Mouse (Mus musculus) testis, adult 2 months (tissue): Measurements from ENCODE around the gene Grm1. TPM values are rescaled to one million over a fixed set of nuclear protein-coding genes. Genes with fewer than 3 reads are reported as not detected.

Source experiments
- H3K27ac ChIP-seq: fragments of 200-500 bp; 2 replicates; pipeline ENCODE4 v1.5.1; 2012; ENCODE audit warnings: low read depth, low read length; ENCODE audit not compliant: control insufficient read depth, insufficient read depth
- H3K27me3 ChIP-seq: fragments of 200-500 bp; 2 replicates; pipeline ENCODE4 v1.6.1; 2012; ENCODE audit warnings: mild to moderate bottlenecking, low read length, moderate library complexity; ENCODE audit not compliant: control insufficient read depth, insufficient read depth
- H3K36me3 ChIP-seq: fragments of 200-500 bp; 2 replicates; pipeline ENCODE4 v1.6.1; 2012; ENCODE audit warnings: mild to moderate bottlenecking, low read length; ENCODE audit not compliant: control insufficient read depth, insufficient read depth
- H3K4me1 ChIP-seq: fragments of 200-500 bp; 2 replicates; pipeline ENCODE4 v1.6.1; 2012; ENCODE audit warnings: low read length; ENCODE audit not compliant: control insufficient read depth, insufficient read depth
- H3K4me3 ChIP-seq: fragments of 200-500 bp; 2 replicates; pipeline ENCODE4 v1.5.1; 2012; ENCODE audit warnings: low read depth, mild to moderate bottlenecking, low read length, moderate library complexity, mixed read lengths; ENCODE audit not compliant: control insufficient read depth
- CTCF ChIP-seq: fragments of 200-500 bp; IDR thresholded peaks from 2 replicates; pipeline ENCODE4 v1.5.1; 2012; ENCODE audit warnings: low read depth, mild to moderate bottlenecking, inconsistent platforms, low read length, moderate library complexity; ENCODE audit not compliant: control insufficient read depth, insufficient read depth, insufficient replicate concordance
- POLR2A ChIP-seq: fragments of 200-500 bp; IDR thresholded peaks from 2 replicates; pipeline ENCODE4 v1.6.1; 2012; ENCODE audit warnings: low read depth, mild to moderate bottlenecking, inconsistent platforms, low read length, moderate library complexity; ENCODE audit not compliant: control insufficient read depth
- polyA plus RNA-seq: library from polyadenylated mRNA; depleted of rRNA; stranded (reverse); fragments of >200 nt; gene quantifications from 2 replicates; pipeline ENCODE4 v1.2.3, GENCODE M21; 2012; rRNA removed

Gene Grm1
- polyA plus RNA-seq, 1 experiment, result 14.4 TPM

DNA sequence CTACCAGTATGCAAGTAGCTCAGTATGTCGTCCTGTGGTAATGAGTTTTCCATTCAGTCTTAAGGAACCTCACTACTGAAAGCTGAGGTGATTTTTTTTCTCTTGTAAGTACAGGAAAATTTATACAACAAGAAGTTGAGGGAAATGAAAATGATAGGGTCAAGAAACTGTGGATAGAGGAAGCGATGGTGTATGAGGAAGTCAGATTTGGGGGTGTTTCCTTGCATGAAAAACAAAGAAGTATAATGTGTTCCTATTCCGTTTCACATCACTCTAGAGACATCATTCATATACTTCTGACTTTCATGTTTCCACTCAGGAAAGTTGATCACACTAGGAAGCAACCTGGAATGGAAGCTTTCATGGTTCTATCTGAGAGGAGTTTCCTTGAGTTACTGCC lies 422.2 kb downstream of the Grm1 start:
- H3K27ac ChIP-seq, result no peak overlapping the region
- TF ChIP-seq POLR2A (no peak), CTCF (no peak)
- H3K36me3 ChIP-seq, result no peaks in the 10 kb centered on the region
- H3K27me3 ChIP-seq, result no peaks in the 10 kb centered on the region
- H3K4me3 ChIP-seq, result no peak overlapping the region
- no peaks in the 10 kb centered on the region for H3K4me1 ChIP-seq

DNA sequence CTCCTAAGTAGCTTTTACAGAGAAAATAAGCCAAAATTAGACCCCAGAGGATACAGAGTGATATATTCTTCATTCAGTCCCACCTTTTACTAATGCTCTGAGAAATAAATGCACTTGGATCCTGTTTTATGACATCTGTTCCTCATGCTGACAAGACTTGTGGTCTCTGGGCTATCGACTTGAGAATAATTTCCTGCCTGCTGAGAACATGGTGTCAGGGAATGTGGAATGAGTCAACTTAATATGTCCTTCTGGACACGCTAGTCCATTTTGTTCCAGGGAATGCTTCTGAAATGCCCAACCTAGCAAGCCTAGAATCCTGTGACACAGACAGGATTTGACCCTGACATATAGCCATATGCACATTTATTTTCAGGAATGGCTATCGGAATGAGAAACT lies 423.0 kb downstream of the Grm1 start:
- Histone ChIP-seq H3K4me3 (no peak overlapping the region), H3K36me3 (no peaks in the 10 kb centered on the region), H3K27ac (no peak overlapping the region), H3K27me3 (no peaks in the 10 kb centered on the region), H3K4me1 (no peaks in the 10 kb centered on the region)
- TF ChIP-seq POLR2A (no peak), CTCF (no peak)

DNA sequence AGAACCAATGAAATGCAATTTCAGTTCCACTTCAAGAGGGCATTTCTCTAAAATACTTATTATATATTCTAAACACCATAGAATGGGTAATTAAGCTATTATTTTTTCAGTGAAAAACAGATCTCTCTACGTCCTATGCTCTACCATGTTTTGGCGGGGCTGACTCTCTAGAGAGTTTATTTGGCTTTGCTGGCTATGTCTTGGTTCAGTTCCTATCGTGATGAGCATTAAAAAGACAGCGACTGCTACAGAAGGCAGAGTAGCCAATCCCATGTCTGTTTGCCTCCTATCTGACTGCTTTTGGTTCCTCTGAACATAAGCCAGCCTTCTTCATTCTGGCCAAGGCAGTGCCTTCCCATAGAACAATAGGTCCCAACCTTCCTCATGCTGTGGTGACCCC lies 425.5 kb downstream of the Grm1 start:
- no peaks in the 10 kb centered on the region for H3K4me1 ChIP-seq
- no peak overlapping the region for H3K4me3 ChIP-seq

DNA sequence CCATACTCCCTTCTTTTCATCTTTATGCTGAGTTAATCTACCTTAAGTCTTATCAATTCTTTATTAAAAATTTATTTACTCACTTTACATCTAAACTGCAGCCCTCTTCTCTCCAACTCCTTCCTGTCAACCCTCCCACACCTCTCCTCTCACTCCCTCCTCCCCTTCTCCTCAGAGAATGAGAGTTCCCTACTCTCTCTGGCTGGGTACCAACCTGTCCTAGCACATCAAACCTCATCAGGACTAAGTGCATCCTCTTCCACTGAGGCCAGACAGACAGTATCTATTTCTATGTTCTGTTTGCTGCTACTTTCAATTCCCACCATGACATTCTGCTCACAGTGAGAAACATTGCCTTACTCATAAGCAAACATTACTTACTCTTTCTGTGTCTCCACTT lies 426.2 kb downstream of the Grm1 start:
- Histone ChIP-seq H3K36me3 (no peaks in the 10 kb centered on the region), H3K27ac (no peak overlapping the region), H3K4me1 (no peaks in the 10 kb centered on the region), H3K27me3 (no peaks in the 10 kb centered on the region), H3K4me3 (no peak overlapping the region)
- TF ChIP-seq CTCF, result no peak
- no peak for TF ChIP-seq POLR2A

More for the DNA sequence above, 425.5 kb downstream of the Grm1 start:
- no peak overlapping the region for H3K27ac ChIP-seq
- TF ChIP-seq POLR2A, result no peak
- no peak for TF ChIP-seq CTCF
- H3K27me3 ChIP-seq, result no peaks in the 10 kb centered on the region
- H3K36me3 ChIP-seq, result no peaks in the 10 kb centered on the region

Other genes starting within 250 kb of the Grm1 start
- 2.1 and 2.3 TPM in 2 replicates for gene Shprh, start 67.1 kb upstream of the Grm1 start, polyA plus RNA-seq
- gene Fbxo30, start 199.0 kb upstream of the Grm1 start, polyA plus RNA-seq, result 58.7 and 77.6 TPM in 2 replicates